Mouse (Mus musculus) cerebellum, adult 2 months (tissue): ENCODE data around the gene Nr1h4. TPM values are rescaled to one million over a fixed set of nuclear protein-coding genes. Genes with fewer than 3 reads are reported as not detected.

Source experiments
- DNase-seq, 2 experiments: peaks; one replicate each; pipeline ENCODE4 v3.0.0; 2021
- H3K27ac ChIP-seq: fragments of 200-500 bp; 2 replicates; pipeline ENCODE4 v1.5.1; 2012; ENCODE audit warnings: low read length, control low read depth, inconsistent platforms; ENCODE audit not compliant: insufficient read depth
- H3K27me3 ChIP-seq: fragments of 200-500 bp; 2 replicates; pipeline ENCODE4 v1.6.1; 2012; ENCODE audit warnings: inconsistent platforms, mild to moderate bottlenecking, low read length, moderate library complexity; ENCODE audit not compliant: control insufficient read depth, insufficient read depth
- H3K4me1 ChIP-seq: fragments of 200-500 bp; 2 replicates; pipeline ENCODE4 v1.6.1; 2011; ENCODE audit warnings: low read length; ENCODE audit not compliant: control insufficient read depth, insufficient read depth
- H3K4me3 ChIP-seq: fragments of 200-500 bp; replicated peaks from 2 replicates; pipeline ENCODE3; 2011; ENCODE audit warnings: mild to moderate bottlenecking, low read depth, low read length, control low read depth; ENCODE audit not compliant: insufficient read depth
- CTCF ChIP-seq: fragments of 200-500 bp; IDR thresholded peaks from 2 replicates; pipeline ENCODE4 v1.5.1; 2011; ENCODE audit warnings: low read depth, mild to moderate bottlenecking, control low read depth, low read length, moderate library complexity, borderline replicate concordance; ENCODE audit not compliant: insufficient read depth
- POLR2A ChIP-seq: fragments of 200-500 bp; IDR thresholded peaks from 2 replicates; pipeline ENCODE4 v1.6.1; 2011; ENCODE audit warnings: low read length, control low read depth, borderline replicate concordance; ENCODE audit not compliant: insufficient read depth
- WGBS: fragments of 180-500 bp; shearing (Covaris S2); methylation state at CpG from one replicate; pipeline ENCODE4 v1.1.7; 2018; 5-methylcytosine and 5-hydroxymethylcytosine counted together
- polyA plus RNA-seq: library from polyadenylated mRNA; depleted of rRNA; stranded (reverse); fragments of >200 nt; gene quantifications from 2 replicates; pipeline ENCODE4 v1.2.3, GENCODE M21; 2012

Nr1h4 gene
- polyA plus RNA-seq, 1 experiment: 0.08 TPM

DNA sequence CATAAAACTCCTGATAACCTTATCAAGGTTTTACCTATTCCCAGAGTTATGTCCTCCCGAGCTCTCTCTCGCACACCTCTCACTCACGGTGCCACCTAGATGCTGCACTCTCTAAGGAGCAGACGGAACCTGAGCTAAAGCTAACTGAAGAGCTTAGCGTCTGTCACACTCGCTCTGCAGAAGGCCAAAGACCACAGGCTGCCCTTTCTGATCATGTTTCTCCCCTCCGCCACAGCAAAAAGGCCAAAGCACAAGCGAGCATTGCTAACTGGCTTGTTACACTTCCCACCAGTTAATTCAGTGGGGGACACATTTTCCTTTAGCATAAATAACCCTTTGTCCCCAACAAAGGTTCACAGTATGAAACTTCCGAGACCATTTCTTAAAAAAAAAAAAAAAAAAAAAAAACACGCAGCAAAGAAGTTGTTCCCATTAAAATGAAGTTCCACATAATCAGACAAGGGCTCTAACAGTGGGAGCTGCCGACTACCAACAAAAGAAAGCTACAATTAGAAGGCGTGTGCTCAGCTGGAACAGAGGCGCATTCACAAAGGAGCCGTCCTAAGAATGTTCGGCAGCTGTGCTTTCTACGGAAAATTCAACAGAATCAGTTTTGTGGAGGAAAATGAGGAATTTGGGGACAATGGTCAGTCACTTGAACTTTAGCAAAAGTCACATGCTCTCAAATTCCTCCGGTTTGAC lies 98.7 kb downstream of the Nr1h4 start:
- 73% methylated on average over 17 of the region's 17 CpGs for WGBS
- Histone ChIP-seq H3K27ac (no peak overlapping the region), H3K4me1 (no peaks in the 10 kb centered on the region), H3K4me3 (no peak overlapping the region), H3K27me3 (no peaks in the 10 kb centered on the region)
- no peak for DNase-seq
- no peak for TF ChIP-seq POLR2A
- TF ChIP-seq CTCF: no peak

DNA sequence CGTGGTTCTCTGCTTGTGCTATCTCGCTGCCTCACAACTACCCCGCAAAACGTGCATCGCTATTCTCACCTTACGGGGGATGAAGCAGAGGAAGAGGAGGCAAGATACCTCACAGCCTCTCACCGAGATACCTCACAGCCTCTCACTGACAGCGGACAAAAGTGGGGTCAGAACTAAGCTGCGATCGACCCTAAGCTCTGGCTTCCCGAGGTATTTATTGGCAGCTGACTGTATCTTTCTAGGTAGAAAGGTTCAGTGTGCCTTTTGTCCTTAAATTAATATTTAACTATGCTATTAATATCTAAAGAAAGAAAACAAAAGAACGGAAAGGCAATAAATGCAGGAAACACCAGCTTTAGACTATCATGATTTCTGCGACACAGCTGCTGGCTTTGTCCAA lies 100.6 kb downstream of the Nr1h4 start:
- TF ChIP-seq CTCF (no peak), POLR2A (no peak)
- DNase-seq: no peak
- Histone ChIP-seq H3K4me3 (no peak overlapping the region), H3K27me3 (no peaks in the 10 kb centered on the region), H3K27ac (no peak overlapping the region), H3K4me1 (no peaks in the 10 kb centered on the region)
- WGBS: 94% methylated on average over 13 of the region's 13 CpGs

DNA sequence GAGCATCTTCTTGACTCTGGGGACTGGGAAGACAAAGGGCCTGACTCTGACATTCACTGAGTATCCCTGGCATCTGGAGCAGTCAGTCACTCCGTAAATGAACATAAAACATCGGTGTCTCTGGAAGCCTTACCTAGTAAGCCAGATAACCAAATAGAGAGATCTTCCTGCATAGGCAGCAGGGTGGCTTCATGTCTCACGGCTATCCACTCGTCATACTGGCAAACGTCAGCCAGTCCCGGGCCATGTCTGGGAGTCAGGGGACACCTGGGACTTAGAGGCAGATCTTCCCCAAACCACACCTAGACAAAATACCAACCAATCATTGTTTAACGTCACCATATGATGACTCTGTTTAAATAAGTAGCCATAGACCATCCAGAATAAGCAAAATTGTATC lies 102.6 kb downstream of the Nr1h4 start:
- H3K4me1 ChIP-seq: no peaks in the 10 kb centered on the region
- DNase-seq: no peak
- H3K27me3 ChIP-seq: no peaks in the 10 kb centered on the region
- WGBS: 92% methylated on average over 7 of the region's 7 CpGs
- no peak for TF ChIP-seq CTCF
- TF ChIP-seq POLR2A: no peak
- H3K27ac ChIP-seq: no peak overlapping the region
- H3K4me3 ChIP-seq: no peak overlapping the region

DNA sequence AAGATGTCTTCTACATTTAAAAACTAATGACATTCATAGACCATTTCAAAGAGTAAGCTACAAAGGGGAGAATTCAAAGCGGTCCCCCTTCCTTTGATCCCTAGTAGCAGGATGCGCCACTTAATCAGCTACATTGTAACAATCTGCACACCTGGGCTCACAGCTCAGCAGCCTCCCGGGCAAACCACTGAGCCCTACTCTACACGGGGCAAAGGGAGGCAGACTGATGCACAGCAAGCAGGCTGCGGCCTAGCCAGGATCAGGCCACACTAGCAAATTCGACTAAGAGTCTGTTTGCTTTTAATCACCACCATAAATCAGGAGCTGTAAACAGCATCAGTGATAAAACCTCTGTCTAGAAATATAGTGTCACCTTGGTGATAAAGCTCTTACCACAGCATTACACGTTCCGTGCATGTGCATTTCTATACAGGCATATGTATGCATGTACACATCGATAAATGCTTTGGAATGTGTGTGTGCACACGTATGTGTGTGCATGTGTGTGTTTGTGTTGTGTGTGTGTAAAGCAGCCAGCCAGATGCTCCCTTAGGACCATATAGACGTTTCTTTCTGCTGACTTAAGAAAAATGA lies 108.5 kb downstream of the Nr1h4 start:
- no peak overlapping the region for H3K4me3 ChIP-seq
- 80% methylated on average over 11 of the region's 11 CpGs for WGBS
- no peak overlapping the region for H3K27ac ChIP-seq
- no peak for TF ChIP-seq POLR2A
- no peak for TF ChIP-seq CTCF
- no peak for DNase-seq
- no peaks in the 10 kb centered on the region for H3K4me1 ChIP-seq
- H3K27me3 ChIP-seq: no peaks in the 10 kb centered on the region

DNA sequence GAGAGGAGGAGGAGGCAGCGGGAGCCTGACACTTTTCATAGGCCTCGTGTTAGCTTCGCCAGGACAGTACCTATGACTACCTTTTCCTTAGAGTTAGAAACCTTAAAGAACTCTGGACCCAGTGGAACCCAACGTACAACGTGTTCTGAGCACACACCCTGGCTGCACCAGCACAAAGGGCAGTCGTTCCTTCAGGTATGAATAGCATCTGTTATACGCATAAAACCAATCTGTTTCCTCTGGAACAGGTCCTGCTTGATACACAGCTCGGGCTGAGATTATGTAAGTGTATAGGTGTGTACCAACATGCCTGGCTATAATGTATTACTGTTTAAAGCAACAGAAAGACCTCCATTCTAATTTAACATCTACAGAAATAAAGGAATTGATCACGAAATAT lies 109.2 kb downstream of the Nr1h4 start:
- TF ChIP-seq POLR2A: no peak
- TF ChIP-seq CTCF: no peak
- H3K27ac ChIP-seq: no peak overlapping the region
- 73% methylated on average over 9 of the region's 9 CpGs for WGBS
- no peaks in the 10 kb centered on the region for H3K4me1 ChIP-seq
- H3K27me3 ChIP-seq: no peaks in the 10 kb centered on the region
- no peak overlapping the region for H3K4me3 ChIP-seq
- DNase-seq: no peak

DNA sequence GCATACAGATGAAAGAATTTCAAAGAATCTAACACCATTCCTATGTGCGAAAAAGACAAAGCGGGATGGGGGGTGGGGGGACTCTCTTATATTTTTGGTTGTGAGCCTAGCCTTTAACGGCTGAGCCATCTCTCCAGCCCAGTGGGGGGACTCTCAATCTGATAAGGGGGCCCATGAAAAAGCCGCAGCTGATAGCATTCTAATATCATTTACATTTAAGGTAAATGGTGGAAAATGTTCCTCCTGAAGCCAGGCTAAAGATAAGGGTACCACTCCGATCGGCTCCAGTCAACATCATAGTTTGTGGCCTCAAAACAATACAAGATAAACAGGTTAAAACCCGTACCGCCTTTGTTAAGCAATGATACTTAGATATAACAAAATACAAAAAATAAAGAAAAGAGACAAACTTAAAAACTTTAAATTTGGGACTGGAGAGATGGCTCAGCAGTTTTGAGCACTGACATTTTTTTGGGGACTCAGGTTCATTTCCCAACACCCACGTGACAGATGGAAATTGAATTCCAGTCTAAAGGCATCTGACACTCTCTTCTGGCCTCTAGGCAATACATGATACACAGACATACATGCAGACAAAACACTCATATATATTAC lies 110.1 kb downstream of the Nr1h4 start:
- Histone ChIP-seq H3K27me3 (no peaks in the 10 kb centered on the region), H3K4me3 (no peak overlapping the region), H3K4me1 (no peaks in the 10 kb centered on the region), H3K27ac (no peak overlapping the region)
- WGBS: 96% methylated on average over 9 of the region's 9 CpGs
- TF ChIP-seq POLR2A (no peak), CTCF (no peak)
- no peak for DNase-seq

DNA sequence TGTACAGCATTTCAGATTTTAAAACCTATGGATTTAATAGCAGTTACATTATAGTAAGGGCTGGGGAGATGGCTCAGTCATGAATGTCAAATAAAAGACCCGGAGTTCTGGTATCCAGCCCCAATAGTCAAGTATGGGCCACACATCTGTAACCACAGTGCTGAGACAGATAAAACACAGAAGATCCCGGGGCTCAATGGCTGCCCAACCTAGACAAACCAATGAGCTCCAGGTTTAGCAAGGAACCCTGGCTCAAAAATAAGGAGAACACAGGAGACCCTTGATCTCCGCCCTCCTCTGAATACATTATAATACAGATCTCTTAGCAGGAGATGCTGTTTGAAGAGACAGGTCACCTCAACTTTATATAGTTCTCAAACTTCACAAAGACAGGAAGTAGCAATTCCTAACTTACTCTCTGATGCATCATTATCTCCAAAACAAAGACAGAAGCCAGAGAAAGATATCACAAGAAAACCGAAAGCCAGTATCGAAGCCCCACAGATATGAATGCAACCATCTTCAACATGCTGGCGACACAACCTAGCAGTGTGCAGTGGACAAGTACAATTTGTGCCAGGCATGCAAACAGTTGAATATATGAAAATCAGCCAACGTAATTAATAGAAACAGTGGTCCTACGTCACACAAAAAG lies 110.8 kb downstream of the Nr1h4 start:
- Histone ChIP-seq H3K27ac (no peak overlapping the region), H3K27me3 (no peaks in the 10 kb centered on the region), H3K4me1 (no peaks in the 10 kb centered on the region), H3K4me3 (no peak overlapping the region)
- WGBS: 94% methylated on average over 8 of the region's 8 CpGs
- no peak for DNase-seq
- TF ChIP-seq CTCF (no peak), POLR2A (no peak)
